Mouse (Mus musculus): ENCODE data around the gene Dnajc7. TPM values are rescaled to one million over a fixed set of nuclear protein-coding genes. Genes with fewer than 3 reads are reported as not detected.
A peak's percentile ranks its signal among the peaks of the same experiment; 100 is the strongest.
"Not testable (repeated sequence)": the region's sequence is repeated elsewhere in the genome, so short reads cannot be mapped to it uniquely, and the experiment has no call there.

The Dnajc7 gene
- total RNA-seq, 2 experiments from 2014 or later, result 258 to 267 TPM

DNA sequence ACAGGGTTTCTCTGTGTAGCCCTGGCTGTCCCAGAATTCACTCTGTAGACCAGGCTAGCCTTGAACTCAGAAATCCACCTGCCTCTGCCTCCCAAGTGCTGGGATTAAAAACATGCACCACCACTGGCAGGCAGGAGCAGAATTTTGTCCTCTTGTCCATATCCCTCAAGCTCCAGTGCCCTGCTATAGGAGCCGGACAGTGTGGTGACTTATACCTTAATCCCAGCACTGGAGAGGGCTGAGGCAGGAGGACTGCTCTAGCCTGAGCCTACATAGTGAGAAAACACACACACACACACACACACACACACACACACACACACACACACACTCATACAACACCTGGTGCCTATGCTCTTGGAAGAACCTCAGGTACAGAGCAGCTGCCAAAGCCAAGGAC is 37.6 kb downstream of the Dnajc7 start:
- DNase-seq (ENCODE audit: low spot score in 2 of 2), result not testable (repeated sequence)

DNA sequence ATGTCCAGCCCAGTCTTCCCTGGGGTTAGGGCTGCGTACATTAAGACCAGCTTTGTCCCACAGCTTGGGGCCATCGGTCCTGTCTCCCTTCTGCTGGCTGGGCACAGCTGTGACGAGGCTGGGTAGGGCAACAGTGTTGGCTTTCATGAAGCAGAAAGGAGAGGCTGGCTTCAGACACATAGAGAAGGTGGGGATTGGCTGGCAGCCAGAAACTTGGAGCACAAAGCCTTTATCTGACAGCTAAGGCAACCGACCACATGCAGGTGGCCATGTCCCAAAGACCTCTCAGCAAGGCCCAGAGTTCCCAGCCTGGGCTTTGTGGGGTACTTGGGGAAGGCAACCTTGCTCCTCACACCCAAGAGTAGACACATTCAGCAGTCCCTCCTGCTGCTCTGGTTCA is 38.2 kb downstream of the Dnajc7 start:
- peak in 1 of 2 experiments; percentile 55 for DNase-seq (ENCODE audit: low spot score in 2 of 2)

DNA sequence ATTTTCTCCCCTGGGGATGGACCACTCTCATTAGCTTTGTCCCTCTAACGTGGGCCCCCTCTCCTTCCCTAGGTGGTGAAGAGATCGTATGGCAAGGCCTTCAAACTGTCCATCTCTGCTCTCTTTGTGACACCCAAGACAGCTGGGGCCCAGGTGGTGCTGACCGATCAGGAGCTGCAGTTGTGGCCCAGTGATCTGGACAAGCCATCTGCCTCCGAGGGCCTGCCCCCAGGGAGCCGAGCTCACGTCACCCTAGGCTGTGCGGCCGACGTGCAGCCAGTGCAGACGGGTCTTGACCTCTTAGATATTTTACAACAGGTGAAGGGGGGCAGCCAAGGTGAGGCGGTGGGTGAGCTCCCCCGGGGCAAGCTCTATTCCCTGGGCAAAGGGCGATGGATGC is 39.7 kb downstream of the Dnajc7 start:
- DNase-seq (ENCODE audit: low spot score in 2 of 2), result no peak

DNA sequence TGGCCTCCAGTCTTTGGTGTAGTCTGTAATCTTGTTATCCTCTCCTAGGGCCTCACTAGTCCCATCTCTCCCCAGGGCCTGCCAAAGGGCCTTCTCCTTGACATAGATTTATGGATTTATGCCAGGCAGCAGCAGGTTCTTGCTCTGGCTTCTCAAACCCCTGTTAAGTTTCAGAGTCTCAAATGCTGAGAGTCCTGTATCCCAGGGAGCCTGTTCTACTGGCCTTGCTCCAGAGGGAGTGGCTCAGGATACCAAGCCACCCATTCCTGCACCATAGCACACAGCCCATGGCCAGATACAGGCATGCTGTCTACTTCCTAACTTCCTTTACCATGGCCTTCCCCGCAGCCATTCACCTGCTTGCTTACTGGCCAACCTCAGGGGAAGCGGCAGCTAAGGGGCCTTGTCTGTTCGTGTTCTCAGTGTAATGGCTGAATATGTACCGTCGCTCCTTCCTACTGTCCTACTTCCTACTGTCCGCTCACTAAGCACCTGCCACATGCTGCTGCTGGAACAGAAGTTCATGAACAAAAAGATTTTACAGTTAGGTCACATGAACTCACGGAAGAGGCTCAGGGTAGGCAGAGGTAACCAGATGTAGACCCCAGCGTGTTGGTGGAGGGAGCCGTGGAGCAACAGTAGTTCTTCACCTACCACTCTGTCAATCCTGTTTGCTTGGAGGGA is 40.7 kb downstream of the Dnajc7 start:
- no peak for DNase-seq (ENCODE audit: low spot score in 2 of 2)

DNA sequence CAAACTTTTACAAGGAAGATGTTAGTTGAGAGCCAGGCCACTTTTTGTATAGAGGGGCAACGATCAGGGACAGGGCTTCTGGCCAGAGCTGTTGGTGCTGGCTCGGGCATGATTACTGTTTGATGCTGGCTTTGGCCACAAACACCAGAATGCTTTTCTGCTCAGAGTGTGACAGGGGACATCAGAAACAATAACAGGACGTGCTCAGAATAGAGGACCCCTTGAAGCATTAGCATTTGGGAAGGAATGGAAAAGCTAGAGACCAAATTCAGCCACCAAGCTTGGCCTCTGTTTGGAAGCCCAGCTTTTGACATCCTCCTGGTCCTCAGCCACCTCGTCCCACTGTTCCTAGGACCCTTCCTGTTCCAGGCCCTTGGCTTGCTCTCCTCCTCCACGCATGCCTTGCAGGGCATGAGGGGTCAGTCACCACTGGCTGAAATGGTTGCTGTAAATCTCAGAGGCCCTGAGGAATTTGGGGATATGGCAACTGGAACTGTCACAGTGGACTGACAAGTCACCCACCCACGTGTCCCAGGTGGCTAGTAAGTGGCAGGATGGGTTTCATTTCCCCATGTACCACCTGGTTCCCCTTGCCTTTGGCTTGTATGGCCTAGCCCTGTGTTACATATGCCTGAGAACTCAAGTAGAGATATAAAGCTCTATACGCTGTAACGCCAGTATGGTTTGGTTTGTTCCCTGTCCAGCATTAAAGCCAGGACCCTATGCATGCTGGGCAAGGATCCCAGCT is 41.9 kb downstream of the Dnajc7 start:
- no peak for DNase-seq (ENCODE audit: low spot score in 2 of 2)

DNA sequence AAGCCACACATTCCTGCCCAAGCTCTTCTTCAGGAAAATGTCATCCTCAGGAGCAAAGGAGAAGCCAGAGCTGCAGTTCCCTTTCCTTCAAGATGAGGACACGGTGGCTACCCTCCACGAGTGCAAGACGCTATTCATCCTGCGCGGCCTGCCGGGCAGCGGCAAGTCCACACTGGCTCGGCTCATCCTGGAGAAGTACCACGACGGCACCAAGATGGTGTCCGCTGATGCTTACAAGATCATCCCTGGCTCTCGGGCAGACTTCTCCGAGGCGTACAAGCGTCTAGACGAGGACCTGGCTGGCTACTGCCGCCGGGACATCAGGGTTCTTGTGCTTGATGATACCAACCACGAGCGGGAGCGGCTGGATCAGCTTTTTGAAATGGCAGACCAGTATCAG is 43.7 kb downstream of the Dnajc7 start:
- DNase-seq (ENCODE audit: low spot score in 2 of 2), result no peak

DNA sequence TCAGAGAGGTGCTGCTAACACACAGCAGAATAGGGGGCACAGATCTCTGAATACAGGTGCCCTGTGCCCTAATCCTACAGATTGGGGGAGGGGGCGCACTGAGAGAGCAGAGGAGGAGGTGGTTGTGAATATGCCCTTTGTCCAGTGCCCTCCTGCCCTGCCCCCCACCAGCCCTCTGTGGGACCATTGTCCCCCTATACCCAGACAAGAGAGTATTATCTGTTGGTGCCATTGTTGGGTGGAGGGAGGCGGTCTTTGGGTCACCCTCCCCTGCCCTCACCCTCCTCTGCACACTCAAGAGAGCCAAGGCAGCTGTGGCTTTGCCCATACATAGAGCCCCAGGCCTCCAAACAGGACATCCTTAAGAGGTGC is 44.5 kb downstream of the Dnajc7 start:
- peak in 1 of 2 experiments; percentile 57 for DNase-seq (ENCODE audit: low spot score in 2 of 2)

DNA sequence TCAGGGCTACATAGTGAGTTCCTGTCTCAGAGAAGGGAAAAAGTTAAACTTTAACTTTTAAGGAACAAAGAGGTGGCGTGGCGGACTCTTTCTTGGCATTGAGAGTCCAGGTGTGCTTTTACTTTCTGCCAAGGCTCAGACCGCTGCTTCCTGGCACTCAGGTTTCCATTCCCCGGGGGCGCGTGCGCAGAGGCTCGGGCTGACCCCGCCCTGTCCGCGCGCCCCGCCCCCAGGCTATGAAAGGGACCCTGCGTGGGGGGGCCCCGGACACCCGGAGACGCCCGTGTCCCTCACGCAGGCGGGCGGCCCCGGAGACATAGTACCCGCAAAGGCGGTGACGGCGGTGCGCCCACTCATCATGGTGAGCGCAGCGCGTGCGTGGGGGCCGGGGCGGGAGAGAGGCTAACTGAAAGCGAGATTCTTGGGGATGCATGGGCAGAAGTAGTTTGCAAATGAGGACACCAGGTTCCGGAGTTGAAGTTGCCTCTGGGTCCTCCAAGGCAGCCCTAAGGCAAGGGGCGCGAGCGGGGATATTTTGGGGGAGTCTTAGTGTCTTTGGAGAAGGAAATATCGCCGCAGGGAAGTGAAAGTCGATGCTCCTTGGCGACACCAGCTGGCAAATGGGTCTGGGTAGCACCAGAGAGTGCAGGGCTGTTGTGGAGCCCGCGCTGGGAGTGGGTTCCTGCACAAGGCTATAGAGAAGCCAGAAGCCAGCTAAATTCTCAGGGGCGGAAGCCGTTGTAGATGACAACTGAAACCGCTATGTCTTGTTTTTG is 45.1 kb downstream of the Dnajc7 start, which contains the start of gene Cnp:
Gene Cnp (plus strand): TSS at position 197 of the 776 bp plus-strand sequence.
- peak; percentile 55 to 75 for DNase-seq (ENCODE audit: low spot score in 2 of 2)

DNA sequence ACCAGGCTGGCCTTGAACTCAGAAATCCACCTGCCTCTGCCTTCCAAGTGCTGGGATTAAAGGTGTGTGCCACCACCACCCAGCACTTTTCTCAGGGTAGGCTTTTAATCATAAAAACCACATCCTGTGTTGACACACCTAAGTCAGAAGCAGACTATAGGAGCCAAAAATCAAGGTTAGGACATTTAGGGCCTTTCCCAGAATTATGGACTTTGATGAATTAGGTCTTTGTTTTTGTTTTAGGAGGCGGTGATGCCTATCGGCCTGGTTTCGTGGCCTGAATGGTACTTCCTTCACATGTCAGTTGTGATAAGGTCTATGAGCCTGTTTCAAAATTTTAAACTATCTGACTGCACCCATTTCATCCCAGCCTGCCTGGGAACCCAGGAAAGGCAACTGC is 45.8 kb downstream of the Dnajc7 start:
- DNase-seq (ENCODE audit: low spot score in 2 of 2), result no peak

DNA sequence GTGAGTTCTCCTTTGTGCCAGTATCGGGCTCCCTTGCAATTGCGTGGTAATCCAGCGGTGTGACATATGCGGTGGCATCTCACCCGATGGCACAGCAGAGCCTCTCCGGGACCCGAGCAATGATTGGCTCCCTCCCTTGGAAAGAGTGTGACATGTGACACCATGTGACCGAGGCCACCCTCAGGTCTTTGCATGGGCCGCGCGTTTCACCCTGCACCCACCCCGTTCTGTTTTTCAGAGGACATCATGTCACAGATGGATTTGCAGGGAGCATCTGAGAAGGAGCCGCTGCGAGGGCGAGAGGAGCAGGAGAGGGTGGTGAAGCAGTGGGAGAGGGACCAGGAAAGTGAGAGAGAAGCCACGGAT is 48.8 kb downstream of the Dnajc7 start:
- DNase-seq (ENCODE audit: low spot score in 2 of 2), result peak; percentile 48 to 68

DNA sequence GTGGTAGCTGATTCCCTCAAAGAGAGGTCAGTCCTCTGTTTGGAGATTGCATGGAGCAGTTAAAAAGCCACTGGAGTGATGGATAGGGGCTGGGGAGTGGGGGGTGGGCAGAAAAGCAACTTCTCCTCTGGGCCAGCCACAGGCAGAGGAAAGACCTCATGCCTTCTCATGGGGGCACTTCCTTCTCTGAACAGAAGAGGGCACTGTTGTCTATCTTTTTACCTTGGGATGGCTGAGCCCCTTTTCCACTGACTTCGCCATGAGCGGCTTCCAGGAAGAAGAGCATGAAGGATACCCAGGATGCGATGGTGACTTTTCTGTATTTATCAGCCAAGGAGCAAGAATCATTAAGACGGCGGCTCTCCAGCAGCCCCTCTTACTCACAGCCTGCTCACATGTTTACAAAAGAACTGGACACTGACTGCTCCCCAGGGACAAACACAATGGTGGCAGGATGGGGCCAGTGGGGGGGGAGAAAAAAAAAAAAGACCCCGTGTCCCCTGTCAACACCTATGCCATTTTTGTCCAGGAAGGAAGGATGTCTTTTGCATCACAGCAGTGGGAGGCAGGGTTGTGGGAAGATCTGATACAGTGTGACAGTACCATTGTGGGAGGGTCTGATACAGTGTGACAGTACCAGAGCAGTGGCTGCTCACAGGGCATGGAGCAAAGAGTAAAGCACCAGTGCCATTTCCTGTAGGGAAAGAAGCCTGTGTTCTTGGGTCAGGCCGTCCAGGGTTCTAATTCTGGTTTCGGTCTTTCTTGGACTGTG is 49.4 kb downstream of the Dnajc7 start:
- peak; percentile 81 to 88 for DNase-seq (ENCODE audit: low spot score in 2 of 2)

DNA sequence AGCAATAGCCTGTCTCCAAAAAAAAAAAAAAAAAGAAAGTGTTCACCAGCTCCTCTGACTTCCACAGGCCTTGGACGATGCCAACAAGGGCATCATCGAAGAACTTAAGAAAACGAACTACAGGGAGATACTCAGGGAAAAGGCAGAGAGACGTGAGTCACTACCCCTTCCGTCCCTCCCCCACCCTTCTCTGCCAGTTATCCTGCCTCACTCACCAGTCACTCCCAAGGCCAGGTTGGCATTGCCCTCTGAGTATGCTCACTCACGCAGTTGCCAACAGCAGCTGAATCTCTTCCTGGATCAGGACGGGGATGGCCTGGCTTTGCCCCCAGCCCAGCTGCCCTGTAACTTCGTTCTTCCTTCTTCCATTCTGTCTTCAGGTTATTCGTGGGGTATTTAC is 50.2 kb downstream of the Dnajc7 start:
- no peak for DNase-seq (ENCODE audit: low spot score in 2 of 2)

DNA sequence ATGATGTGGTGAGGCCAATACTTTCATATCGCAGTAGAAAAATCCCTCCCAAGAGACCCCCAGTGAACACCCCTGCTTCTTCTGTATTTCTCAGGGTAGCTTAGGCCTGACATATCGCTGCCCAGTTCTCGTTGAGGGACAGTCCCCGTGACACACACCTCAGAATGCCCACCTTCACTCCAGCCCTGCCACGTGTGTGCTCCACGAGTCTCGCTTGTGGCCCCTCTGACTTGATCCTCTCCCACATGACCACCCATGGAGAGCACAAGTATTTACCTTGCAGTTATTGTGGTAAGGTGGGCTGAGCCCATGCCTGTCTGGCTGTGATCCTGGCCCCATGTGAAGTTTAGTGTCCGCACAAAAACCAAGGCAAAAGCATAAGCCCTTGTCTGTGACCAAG is 51.3 kb downstream of the Dnajc7 start:
- DNase-seq (ENCODE audit: low spot score in 2 of 2), result no peak

DNA sequence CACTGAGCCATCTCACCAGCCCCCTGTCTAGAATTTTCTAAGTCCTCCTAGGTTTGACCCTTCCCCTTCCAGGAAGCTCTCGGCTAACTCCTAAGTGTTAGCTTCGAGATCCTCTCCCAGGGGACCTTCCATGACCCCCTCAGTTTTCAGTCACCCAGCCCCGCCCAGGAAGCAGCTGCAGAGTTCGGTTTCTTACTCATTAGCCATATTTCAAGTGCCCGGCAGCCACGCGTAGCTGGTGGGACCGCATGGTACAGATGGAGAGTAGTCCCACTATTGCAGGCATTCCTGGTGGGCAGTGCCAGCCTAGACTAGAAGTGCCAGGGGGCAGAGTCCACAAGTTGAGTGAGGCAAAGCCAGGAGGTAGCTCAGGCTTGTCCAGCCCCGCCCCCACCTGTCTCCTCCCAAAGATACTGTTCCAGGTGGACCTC is 52.1 kb downstream of the Dnajc7 start:
- no peak for DNase-seq (ENCODE audit: low spot score in 2 of 2)

DNA sequence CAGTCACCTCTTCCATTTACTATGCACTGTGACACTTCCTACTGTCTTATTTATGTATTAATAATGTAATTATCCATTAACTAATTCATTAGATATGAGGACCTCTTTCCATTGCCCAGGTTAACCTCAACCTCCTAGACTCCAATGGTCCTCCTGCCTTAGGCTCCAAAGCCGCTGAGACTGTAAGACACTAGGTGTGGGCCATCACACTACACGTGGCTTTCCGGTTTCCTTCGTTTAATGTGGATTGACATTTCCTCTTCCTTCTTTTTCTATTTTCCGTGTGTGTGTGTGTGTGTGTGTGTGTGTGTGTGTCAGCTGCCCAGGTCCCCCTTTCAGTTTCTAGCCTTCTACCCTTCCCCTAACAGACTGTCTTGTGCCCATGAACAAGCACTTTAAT is 52.7 kb downstream of the Dnajc7 start:
- no peak for DNase-seq (ENCODE audit: low spot score in 2 of 2)

DNA sequence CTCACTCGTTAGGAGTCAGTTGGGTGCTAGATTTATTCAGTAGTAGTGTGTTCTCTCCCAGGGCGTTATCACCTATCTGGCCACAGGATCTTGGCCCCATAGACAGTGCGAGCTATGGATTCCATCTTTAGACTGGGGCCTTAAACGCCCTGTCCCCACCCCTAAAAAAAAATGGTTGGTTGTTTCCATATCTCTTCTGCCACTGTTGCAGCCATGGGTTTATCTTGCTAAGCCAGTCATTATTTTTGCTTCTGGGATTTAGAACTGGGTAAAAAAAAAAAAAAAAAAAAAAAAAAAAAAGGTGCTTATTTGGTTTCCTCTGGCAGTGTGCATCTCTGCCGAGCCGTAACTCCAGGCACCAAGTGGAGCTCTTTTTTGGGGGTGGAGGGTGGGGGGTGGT is 55.3 kb downstream of the Dnajc7 start:
- DNase-seq (ENCODE audit: low spot score in 2 of 2), result no peak

DNA sequence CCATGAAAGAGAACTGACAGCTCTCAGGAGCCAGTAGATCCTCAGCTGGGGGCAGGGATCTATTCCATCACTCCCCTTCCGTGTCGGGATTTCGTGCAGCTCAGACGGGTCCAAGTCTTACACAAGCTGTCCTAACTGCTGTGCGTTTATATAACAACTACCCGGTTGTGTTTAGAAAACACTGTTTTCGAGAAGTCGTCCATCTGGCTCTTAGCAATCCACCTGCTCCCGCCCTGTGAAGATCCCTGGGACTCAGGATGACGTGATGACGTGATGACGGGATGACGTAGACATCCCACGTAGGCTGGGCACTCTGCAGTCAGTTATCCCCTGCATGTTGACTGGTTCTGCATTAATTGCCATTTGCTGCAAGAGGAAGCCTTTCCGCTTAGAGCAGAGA is 55.7 kb downstream of the Dnajc7 start:
- DNase-seq (ENCODE audit: low spot score in 2 of 2), result peak; percentile 83 to 86

DNA sequence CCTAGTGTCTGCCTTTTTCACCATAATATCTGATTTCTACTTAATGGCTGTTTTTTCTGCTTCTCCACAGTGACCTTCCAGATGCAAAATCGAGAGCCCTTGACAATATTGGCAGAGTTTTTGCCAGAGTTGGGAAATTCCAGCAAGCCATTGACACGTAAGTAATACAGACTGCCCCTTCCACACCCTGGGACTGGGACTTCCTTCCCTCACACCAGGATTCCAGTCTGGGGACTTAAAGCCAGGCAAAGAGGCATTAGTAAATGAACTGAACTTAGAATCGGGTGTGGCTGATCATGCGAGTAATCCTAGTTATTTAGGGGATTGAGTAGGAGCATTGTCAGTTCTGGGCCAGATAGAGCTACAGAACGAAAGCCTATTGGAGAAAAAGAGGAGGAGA is 58.2 kb downstream of the Dnajc7 start:
- DNase-seq (ENCODE audit: low spot score in 2 of 2), result no peak

DNA sequence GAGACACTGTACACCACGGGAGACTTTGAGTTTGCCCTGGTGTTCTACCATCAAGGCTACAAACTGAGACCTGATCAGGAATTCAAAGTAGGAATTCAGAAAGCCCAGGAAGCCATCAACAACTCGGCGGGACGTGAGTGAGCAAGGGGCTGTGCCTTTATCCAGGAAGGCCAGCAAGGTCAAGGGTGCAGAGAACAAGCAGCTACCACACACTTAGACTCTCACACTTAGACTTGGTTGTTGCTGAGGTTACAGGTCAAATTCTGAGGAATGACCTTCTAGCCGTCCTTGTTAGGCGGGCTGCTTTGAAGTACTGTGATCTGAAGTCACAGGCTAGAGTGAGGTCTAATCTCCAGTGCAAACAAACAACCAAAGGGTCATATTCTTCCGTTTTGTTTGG is 60.5 kb downstream of the Dnajc7 start:
- DNase-seq (ENCODE audit: low spot score in 2 of 2), result no peak

DNA sequence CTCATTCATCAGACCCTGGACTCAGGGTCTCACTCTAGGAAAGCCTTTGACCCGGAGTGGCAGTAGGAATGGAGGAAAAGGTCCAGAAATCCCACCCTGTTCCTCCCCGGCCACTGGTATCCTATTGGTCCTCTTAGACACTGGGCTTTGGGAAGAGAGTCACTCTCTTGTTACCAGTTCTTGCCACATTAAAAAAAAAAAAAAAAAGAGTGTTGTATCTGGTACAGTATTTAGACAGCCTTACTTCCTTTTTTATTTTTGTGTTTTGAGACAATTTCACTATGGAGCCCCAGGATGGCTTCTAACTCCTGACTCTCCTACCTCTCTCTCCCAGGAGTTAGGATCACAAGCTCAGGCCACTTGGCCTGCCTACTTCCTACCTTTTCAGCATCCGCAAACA is 62.4 kb downstream of the Dnajc7 start:
- DNase-seq (ENCODE audit: low spot score in 2 of 2), result no peak

DNA sequence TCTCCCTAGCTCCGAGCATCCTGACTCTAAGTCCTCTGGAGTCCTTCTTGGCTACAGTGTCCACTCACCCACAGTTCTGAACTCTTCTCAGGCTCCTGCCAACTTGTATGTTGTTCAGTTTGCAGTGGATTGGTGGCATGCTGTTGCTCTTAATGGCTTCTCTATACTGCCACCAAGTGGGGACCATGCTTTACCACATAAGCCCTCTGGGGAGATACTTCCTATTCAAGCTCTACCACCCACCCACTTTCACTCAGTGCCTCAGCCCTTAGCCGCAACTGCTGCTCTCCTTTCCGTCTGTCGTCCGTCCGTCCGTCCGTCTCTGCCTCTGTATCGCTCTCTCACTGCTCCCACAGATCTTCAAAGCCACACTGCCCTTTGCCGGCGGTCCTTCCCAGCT is 64.4 kb downstream of the Dnajc7 start:
- DNase-seq (ENCODE audit: low spot score in 2 of 2), result peak; percentile 42 to 51
